Mouse (Mus musculus) limb, embryonic 12.5 days (tissue): ENCODE data around the gene Btbd2. TPM values are rescaled to one million over a fixed set of nuclear protein-coding genes. Genes with fewer than 3 reads are reported as not detected.

Experiments
- ATAC-seq: fragments of 200-750 bp; cut with Nextera tagmentation; 2 replicates; pipeline ENCODE4 v1.8.0; 2017; ENCODE audit warnings: low read depth, moderate TSS enrichment; ENCODE audit not compliant: insufficient number of reproducible peaks, insufficient read depth, low FRiP score, low TSS enrichment
- H3K27ac ChIP-seq: fragments of 300-500 bp; sonication (generic); 2 replicates; pipeline ENCODE4 v1.5.1; 2016; ENCODE audit warnings: mild to moderate bottlenecking, moderate library complexity
- H3K27me3 ChIP-seq: fragments of 300-500 bp; sonication (generic); 2 replicates; pipeline ENCODE4 v1.6.1; 2016; ENCODE audit warnings: mild to moderate bottlenecking, moderate library complexity
- H3K36me3 ChIP-seq: fragments of 300-500 bp; sonication (generic); 2 replicates; pipeline ENCODE4 v1.6.1; 2016; ENCODE audit warnings: mild to moderate bottlenecking, moderate library complexity
- H3K4me1 ChIP-seq: fragments of 300-500 bp; sonication (generic); replicated peaks from 2 replicates; pipeline ENCODE4 v1.6.1; 2016
- H3K4me2 ChIP-seq: fragments of 300-500 bp; sonication (generic); 2 replicates; pipeline ENCODE4 v1.6.1; 2016; ENCODE audit warnings: mild to moderate bottlenecking, moderate library complexity
- H3K4me3 ChIP-seq: fragments of 300-500 bp; sonication (generic); replicated peaks from 2 replicates; pipeline ENCODE4 v1.5.1; 2016; ENCODE audit warnings: mild to moderate bottlenecking
- H3K9ac ChIP-seq: fragments of 300-500 bp; sonication (generic); replicated peaks from 2 replicates; pipeline ENCODE4 v1.6.1; 2016; ENCODE audit warnings: mild to moderate bottlenecking, moderate library complexity
- H3K9me3 ChIP-seq: fragments of 300-500 bp; sonication (generic); 2 replicates; pipeline ENCODE4 v1.6.1; 2016; ENCODE audit warnings: mild to moderate bottlenecking, moderate library complexity
- WGBS: fragments of 180-500 bp; shearing (Covaris S2); methylation state at CpG from one replicate; pipeline ENCODE4 v1.1.7; 2016; 5-methylcytosine and 5-hydroxymethylcytosine counted together
- polyA plus RNA-seq: library from polyadenylated mRNA; unstranded; fragments of >200 nt; fragmentation: Nextera tagmentation; extraction: Ambion mirVana; gene quantifications from 2 replicates; pipeline ENCODE4 v1.2.1, GENCODE M21; 2016

Gene Btbd2
- polyA plus RNA-seq, 1 experiment from 2014 or later = 95.8 TPM

DNA sequence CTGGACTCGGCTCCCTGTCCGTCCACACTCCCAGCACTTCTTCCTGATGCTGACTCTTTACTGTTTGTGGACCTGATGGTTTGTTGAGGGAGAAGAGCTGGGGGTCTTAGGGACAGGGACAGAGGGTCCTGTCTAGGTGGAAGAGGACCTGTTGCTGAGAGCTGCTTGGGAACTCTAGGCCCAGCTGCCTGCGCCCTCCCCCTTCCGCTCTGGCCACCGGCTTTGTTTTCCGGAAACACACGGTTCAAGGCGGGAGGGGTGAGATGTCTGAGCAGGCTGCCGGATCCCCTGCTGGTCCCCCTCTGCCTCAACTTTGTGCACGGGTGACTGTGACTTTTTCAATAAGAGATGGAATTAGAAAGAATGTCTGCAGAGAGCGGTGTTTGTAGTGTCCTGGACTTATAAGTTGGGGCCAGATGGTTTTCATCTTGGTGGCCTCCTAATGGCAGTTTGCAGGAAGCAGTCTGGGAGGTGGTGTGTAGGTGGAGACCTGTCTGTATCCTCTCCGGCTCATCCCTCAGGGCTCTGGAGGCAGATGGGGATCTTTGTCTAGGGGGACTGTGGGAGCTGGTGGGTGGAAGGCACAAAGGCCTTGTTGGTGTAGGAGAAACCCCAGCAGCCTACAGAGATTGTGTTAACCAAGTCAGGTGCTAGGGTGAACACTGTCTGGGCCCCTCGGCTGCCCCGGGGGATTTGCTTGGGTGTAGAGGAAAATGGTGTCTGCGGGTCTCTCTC, 33.2 kb downstream of the Btbd2 start:
- peaks cover 40% of the 10 kb centered on the region for H3K4me1 ChIP-seq
- no peaks in the 10 kb centered on the region for H3K9me3 ChIP-seq
- WGBS = 8% methylated on average over 15 of the region's 15 CpGs

DNA sequence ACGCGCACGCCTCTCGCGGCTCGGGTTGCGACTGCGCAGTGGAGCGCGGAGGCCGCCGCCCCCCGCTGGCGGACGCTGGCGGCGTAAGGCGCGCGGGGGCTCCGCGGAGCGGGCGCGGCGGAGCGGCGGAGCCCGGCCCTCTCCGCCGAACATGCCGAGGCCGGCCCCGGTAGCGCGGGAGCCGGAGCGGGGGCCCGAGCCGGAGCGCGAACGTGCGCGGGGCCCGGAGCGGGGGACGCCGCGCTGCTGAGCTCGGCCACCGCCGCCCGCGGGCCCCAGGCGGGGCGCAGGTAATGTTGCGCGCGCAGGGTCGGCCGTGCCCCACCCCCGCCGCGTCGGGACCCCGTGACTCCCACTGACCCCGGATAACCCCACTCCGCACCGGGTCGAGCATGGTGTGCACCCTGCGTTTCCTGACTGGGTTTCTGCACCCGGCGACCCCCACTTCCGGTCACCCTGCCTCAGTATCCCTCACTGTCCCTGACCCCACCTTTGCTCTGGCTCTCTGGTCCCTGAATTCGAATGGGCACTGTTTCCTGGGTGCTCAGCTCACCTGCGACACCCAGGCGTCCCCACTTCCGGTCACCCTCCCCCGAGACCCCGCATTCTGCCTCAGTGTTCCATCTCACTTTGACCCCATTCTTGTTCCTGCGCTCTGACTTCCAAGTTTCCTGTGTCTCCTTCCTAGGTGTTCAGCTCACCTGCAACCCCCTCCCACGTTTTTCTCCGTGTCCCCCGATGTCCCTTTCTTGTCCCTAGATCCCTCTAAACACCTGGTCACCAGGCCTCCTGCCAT, 34.0 kb downstream of the Btbd2 start, which contains the start of gene Csnk1g2:
Gene Csnk1g2 (plus strand): TSS at position 178 of the 796 bp plus-strand sequence.
- H3K9me3 ChIP-seq = no peaks in the 10 kb centered on the region
- peak within 1 kb of the TSS; percentile 89 for H3K27ac ChIP-seq
- under 1% methylated on average over 85 of the region's 85 CpGs for WGBS
- peak; percentile 16 for ATAC-seq
- peaks cover 16% of the 10 kb centered on the region for H3K36me3 ChIP-seq
- H3K27me3 ChIP-seq = no peaks in the 10 kb centered on the region
- H3K4me1 ChIP-seq = peaks cover 40% of the 10 kb centered on the region
- H3K4me3 ChIP-seq = peak within 1 kb of the TSS; percentile 90
- peak within 1 kb of the TSS; percentile 99 for H3K4me2 ChIP-seq
- peak within 1 kb of the TSS; percentile 88 for H3K9ac ChIP-seq

More for the DNA sequence above, 33.2 kb downstream of the Btbd2 start:
- Histone ChIP-seq H3K36me3 (peaks cover 19% of the 10 kb centered on the region), H3K4me3 (peak overlapping the region; percentile 90), H3K9ac (peak overlapping the region; percentile 88), H3K4me2 (peak overlapping the region; percentile 99), H3K27me3 (no peaks in the 10 kb centered on the region), H3K27ac (peak overlapping the region; percentile 89)
- no peak for ATAC-seq

DNA sequence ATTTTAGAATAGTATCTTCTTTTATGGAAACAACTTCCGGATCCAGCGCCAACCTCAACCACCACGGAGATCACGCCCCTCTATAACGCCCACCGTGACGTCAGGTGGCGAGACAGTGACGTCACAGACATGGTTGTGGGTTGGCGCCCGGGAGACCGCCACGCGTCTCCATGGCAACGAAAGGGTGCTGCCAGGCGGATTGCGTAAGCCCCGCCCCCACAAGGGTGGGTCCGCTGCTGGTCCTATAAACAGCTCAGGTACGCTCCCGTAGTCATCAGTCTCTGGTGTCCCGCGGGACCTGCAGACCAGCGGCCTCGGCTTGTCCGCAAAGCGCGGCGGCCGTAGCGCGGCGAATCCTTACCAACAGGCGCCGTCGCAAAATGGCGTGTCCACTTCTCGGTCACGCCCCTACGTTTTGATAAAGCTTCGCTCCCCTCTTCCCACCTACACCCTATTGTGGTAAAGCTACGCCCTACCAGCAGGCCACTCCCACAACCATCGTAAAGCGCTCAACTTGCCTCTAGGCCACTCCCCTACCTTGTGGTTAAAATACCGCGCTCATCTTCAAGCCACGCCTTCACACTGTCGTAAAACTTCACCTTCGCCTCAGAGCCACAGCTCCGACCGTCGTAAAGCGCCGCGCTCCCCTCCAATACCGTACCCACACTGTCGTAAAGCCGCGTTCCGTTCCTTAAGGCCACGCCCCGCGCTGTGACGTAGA, 34.8 kb downstream of the Btbd2 start:
- peaks cover 34% of the 10 kb centered on the region for H3K4me1 ChIP-seq
- 0% methylated on average over 64 of the region's 64 CpGs for WGBS

DNA sequence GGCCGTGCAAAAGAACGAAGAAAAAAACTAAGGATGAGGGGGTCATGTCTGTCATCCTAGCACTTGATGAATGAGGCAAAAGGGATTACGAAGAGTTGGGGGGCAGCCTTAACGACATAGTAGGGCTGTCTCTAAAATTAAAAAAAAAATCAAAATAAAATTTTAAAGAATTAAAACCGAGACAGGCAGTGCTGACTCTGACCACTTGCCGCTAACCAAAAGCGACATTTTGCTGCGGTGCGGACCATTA, 35.3 kb downstream of the Btbd2 start:
- H3K4me1 ChIP-seq = peaks cover 34% of the 10 kb centered on the region

More for the DNA sequence above, 34.8 kb downstream of the Btbd2 start:
- H3K27ac ChIP-seq = peak overlapping the region; percentile 89
- no peaks in the 10 kb centered on the region for H3K27me3 ChIP-seq
- H3K9me3 ChIP-seq = no peaks in the 10 kb centered on the region
- peak overlapping the region; percentile 99 for H3K4me2 ChIP-seq
- peaks cover 13% of the 10 kb centered on the region for H3K36me3 ChIP-seq
- H3K9ac ChIP-seq = peak overlapping the region; percentile 88; the same call in 1 of the 2 replicates
- peak overlapping the region; percentile 90 for H3K4me3 ChIP-seq
- peak; percentile 95 for ATAC-seq

DNA sequence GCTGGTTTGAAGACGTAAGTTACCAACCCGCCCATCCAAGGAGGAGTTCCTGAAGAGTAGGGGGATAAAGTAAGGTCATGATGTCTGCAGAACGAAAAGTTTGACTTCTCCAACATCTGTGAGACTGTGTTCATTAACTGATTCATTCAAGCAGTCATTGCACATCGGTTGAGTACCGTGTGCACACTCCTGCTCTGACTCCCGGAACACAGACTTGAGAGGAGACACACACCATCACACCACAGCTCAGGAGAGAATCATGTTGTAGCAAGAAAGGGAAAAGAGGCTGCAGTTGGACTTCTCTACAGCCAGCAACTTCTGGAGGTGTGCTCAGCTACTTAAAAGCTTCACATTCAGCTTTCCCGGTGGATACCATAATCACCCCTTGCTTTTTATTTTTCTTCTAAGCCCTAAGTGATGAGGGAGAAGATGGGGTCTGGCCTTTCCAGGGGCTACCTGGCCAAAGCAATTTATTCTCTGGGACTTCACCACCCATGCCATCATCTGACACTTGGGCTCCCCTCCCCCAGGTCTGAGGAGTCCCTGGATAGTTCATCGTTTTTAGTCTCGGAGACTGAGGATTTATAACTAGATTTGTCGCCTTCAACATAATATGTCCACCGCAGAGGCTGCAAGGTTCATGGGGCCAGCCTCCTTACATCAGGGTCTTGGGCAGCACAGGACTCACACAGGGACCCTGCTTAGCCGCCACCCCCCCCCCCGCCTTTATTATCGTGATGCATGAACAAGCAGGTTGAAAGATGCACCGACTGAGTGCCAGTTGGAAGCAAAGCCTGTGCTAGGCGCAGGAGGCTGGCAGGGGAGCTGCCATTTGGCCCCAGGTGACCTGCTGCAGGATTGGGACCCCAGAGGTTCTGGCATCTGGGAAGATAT, 35.8 kb downstream of the Btbd2 start:
- no peak for ATAC-seq
- H3K9me3 ChIP-seq = no peaks in the 10 kb centered on the region
- H3K36me3 ChIP-seq = peaks cover 14% of the 10 kb centered on the region
- peak overlapping the region; percentile 53 for H3K9ac ChIP-seq
- H3K4me1 ChIP-seq = peaks cover 32% of the 10 kb centered on the region
- H3K27ac ChIP-seq = peak overlapping the region; percentile 89
- peak overlapping the region; percentile 99 for H3K4me2 ChIP-seq
- 58% methylated on average over 16 of the region's 16 CpGs for WGBS
- H3K4me3 ChIP-seq = peak overlapping the region; percentile 90
- no peaks in the 10 kb centered on the region for H3K27me3 ChIP-seq

More for the DNA sequence above, 35.3 kb downstream of the Btbd2 start:
- no peak for ATAC-seq
- Histone ChIP-seq H3K9ac (peak overlapping the region; percentile 53), H3K36me3 (peaks cover 13% of the 10 kb centered on the region), H3K9me3 (no peaks in the 10 kb centered on the region), H3K27ac (peak overlapping the region; percentile 89), H3K4me2 (peak overlapping the region; percentile 99), H3K27me3 (no peaks in the 10 kb centered on the region), H3K4me3 (peak overlapping the region; percentile 90)
- 4% methylated on average over 9 of the region's 9 CpGs for WGBS

DNA sequence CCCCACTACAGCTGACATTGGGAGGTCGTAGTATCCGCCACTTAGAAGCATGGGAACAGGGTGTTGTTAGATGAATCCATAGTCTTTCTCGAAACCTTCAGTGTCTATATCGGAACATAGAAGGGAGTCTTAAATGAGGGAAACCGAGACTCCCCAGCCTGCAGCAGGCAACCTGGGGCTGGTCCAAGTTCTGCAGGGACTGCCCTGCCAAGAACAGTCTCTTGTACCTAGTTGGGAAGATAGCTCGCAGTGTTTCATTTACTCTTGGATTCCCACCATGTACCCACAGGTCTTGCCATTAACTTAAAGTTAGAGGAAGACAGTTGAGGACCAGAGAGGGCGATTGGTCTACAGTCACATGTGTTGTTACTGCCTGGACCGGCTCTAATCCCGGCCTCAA, 36.5 kb downstream of the Btbd2 start:
- Histone ChIP-seq H3K27ac (0 out of 2 replicates have a peak overlapping the region, but pooled peaks have one; percentile 17), H3K9me3 (no peaks in the 10 kb centered on the region), H3K36me3 (peaks cover 16% of the 10 kb centered on the region), H3K4me1 (peaks cover 28% of the 10 kb centered on the region), H3K27me3 (no peaks in the 10 kb centered on the region), H3K9ac (no peak overlapping the region), H3K4me2 (no peak overlapping the region), H3K4me3 (no peak overlapping the region)
- 80% methylated on average over 9 of the region's 9 CpGs for WGBS
- no peak for ATAC-seq

DNA sequence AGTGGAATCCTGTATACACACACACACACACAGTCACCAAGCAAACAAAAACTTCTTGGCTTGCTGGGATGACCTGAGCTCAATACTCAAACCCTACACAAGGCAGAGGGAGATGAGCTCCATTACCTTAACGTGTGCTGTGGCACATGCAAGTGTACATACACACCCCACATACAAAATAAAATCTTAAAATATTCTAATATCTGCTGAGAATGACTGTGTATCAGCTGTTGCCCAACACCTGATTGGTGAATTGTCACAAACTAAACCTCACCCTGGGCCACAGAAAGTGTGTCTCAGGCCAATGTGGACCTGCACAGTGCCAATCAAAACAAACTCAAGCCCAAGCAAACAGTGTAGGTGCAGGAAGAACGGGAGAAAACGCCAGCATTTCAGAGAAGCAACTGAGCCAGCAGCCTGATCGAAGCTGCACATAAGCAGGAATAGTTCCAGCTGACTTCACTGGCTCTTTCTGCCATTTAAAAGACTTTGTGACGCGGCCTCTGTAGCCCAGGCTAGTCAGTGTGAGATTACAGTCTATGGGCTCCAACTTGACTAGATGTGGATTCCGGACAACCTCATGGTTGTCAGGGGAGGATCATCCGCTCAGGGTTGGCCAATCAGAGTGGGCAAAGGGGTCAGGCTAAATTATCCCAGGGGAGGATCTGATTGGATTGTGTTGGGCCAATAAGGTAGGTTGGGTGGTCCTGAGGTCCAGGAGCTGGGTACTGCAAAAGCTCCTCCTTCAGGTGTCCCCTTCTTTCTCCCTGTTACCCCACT, 37.2 kb downstream of the Btbd2 start:
- no peak overlapping the region for H3K9ac ChIP-seq
- no peaks in the 10 kb centered on the region for H3K27me3 ChIP-seq
- peaks cover 19% of the 10 kb centered on the region for H3K36me3 ChIP-seq
- no peak overlapping the region for H3K4me2 ChIP-seq
- no peak overlapping the region for H3K27ac ChIP-seq
- no peak for ATAC-seq
- WGBS = 39% methylated on average over 8 of the region's 8 CpGs
- H3K9me3 ChIP-seq = no peaks in the 10 kb centered on the region
- peaks cover 21% of the 10 kb centered on the region for H3K4me1 ChIP-seq
- no peak overlapping the region for H3K4me3 ChIP-seq

DNA sequence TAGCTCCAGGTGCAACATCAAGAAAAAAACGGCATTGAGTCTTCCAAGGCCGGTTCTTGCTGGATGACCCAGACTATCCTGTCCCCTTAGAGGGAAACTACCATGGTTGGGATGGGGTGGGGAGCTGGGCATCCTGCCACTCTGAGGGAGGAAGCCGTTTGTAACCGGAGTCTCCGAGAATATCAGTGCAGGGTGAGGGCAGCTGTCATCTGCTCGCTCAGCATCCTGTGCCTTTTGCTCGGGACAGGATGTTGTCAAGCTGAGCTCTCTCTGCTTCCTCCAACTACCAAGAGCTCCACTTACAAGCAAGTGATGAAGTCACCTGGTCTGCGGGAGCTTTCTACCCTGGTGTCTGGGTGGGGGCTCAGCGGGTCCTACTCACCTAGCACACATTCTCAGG, 38.7 kb downstream of the Btbd2 start:
- WGBS = 80% methylated on average over 9 of the region's 9 CpGs
- H3K27ac ChIP-seq = no peak overlapping the region
- no peak for ATAC-seq

DNA sequence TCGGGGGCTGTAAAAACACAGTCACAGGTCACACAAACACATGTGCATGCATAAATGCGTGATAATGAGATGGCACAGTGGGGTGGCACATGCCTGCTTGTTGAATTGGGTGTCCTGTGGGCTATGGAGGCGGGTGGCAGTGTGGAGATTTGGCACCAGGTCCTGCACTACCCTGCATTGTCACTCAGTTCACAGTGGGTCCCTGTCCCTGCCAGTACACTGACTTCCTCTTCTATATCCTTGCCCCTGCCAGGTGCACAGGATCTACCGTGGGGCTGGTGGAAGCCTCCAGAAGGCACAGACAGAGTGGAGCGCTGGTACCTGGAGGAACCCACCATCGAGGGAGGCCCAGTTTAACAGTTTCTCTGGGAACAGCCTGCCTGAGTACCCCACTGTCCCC, 42.5 kb downstream of the Btbd2 start:
- peaks cover 66% of the 10 kb centered on the region for H3K36me3 ChIP-seq
- no peak overlapping the region for H3K9ac ChIP-seq
- no peaks in the 10 kb centered on the region for H3K27me3 ChIP-seq
- H3K9me3 ChIP-seq = no peaks in the 10 kb centered on the region
- WGBS = 90% methylated on average over 6 of the region's 6 CpGs
- no peak overlapping the region for H3K27ac ChIP-seq
- H3K4me2 ChIP-seq = no peak overlapping the region
- no peaks in the 10 kb centered on the region for H3K4me1 ChIP-seq
- no peak overlapping the region for H3K4me3 ChIP-seq
- no peak for ATAC-seq

More for the DNA sequence above, 38.7 kb downstream of the Btbd2 start:
- Histone ChIP-seq H3K36me3 (peaks cover 33% of the 10 kb centered on the region), H3K4me2 (no peak overlapping the region), H3K4me3 (no peak overlapping the region), H3K27me3 (no peaks in the 10 kb centered on the region), H3K9ac (no peak overlapping the region), H3K4me1 (peaks cover 7% of the 10 kb centered on the region), H3K9me3 (no peaks in the 10 kb centered on the region)

DNA sequence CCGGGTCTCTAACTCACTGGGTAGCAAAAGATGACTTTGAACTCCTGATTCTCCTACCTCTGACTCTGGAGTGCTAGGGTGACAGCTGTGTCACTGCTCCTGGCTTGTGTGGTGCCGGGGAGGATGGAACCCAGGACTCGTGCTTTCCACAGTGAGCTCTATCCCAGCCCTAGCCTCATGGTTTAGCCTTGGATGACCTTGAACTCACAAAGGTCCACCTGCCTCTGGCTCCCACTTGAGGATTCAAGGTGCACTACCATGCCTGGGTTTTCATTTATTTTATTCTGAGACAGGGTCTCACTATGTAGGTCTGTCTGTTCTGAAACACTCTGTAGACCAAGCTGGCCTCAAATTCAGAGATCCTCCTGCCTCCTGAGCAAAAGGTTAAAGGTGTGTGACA, 43.0 kb downstream of the Btbd2 start:
- no peaks in the 10 kb centered on the region for H3K27me3 ChIP-seq
- no peaks in the 10 kb centered on the region for H3K9me3 ChIP-seq
- no peak overlapping the region for H3K27ac ChIP-seq
- no peak overlapping the region for H3K4me3 ChIP-seq
- H3K4me1 ChIP-seq = no peaks in the 10 kb centered on the region
- peaks cover 71% of the 10 kb centered on the region for H3K36me3 ChIP-seq
- no peak for ATAC-seq
- H3K4me2 ChIP-seq = no peak overlapping the region
- WGBS = 83% methylated on average over 3 of the region's 3 CpGs
- no peak overlapping the region for H3K9ac ChIP-seq
